1 mouse cellular context compared by ENCODE assay signal in genomic region chr11:101465101-101465868, GRCm38 (mm10).
TF ChIP-seq lines count a peak whose summit lies in the region.

No protein-coding gene starts in this region.

TF ChIP-seq in ES-E14, 5 proteins besides CTCF, POLR2A, EP300 and RAD21:
- TF ChIP-seq MAFK (IDR thresholded peaks at IDR 0.05; ENCODE audit: insufficient read depth, low read depth, low read length) (no peak), ZC3H11A (IDR thresholded peaks at IDR 0.05; ENCODE audit: borderline replicate concordance, low read depth, low read length) (no peak), CHD2 (IDR thresholded peaks at IDR 0.05; ENCODE audit: low read depth, low read length) (no peak), ZNF384 (IDR thresholded peaks at IDR 0.05; ENCODE audit: low read depth, low read length) (no peak), HCFC1 (IDR thresholded peaks at IDR 0.05; ENCODE audit: borderline replicate concordance, insufficient read depth, low read length) (no peak)
